Mouse (Mus musculus) right cerebral cortex, postnatal 36 days (tissue): ENCODE measurements at regions not wholly inside any gene's neighbourhood (a gene's known extent, or its start where the extent isn't known, plus 50 kb on each side); places are given as distances from the start of the nearest gene placed in this dataset.
A peak's percentile ranks its signal among the peaks of the same experiment; 100 is the strongest.

ENCODE experiments used
- DNase-seq, 2 experiments: peaks; one replicate each; pipeline ENCODE4 v3.0.0; 2022; ENCODE audit warnings: low spot score in 2 of 2, mixed read lengths in 1 of 2

DNA sequence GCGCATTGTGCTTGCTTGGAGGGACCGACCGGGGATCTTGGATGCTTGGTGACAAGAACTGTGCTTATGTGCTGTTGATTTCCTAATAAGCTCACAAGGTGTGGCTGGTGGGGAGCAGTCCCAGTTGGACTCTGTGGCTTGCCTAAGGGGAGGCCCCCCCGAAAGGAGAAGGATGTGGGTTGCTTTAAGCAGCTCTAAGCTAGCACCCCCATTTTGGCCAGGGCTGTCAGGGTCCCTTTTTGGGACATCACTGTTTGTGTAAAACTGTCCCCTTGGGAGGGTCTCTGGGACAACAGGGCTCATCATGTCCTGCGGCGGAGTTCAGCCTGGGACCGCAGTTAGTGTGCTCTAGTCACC is 51.4 kb upstream of the Eef2kmt start:
- DNase-seq: no peak

DNA sequence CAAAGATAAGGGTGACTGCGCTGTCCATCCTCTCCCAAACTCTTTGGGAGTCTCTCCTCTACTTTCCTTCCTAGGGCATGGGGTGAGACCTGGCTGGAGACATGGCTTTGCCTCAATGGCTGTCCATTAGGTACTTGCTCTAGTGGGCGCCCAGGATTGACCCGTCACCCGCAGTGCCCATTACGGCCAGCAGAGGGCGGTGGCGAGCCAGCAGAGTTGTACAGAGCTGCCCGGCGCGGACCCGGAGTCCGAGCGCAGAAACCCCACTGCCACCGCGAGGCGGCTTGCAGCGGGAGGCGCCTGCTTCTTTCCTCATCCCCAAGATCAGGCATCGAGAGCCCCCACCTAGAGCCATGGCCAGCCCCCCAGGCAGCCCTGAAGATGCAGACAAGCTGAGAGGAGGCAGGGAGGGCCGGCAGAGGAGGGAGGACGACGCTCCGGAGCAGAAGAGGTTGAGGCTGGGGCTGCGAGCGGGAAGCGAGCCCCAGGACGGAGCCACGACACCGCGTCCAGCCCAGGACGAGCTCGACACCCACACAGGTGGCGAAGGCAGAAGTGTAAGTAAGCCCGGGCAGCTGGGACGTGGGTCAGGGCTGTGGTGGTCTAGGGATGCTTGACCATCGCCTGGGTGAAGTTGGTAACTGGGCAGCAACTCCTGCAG is 50.9 kb upstream of the Eef2kmt start:
- peak; percentile 70 to 77 for DNase-seq
